Mouse (Mus musculus): ENCODE data around the gene Zfp981.
"Not testable (repeated sequence)": the region's sequence is repeated elsewhere in the genome, so short reads cannot be mapped to it uniquely, and the experiment has no call there.

The Zfp981 gene

GRCm38 (mm10) chr4:146486753-146487152, 15.1 kb upstream of the Zfp981 start:
- not testable (repeated sequence) for DNase-seq

GRCm38 (mm10) chr4:146489196-146489595, 12.6 kb upstream of the Zfp981 start:
- DNase-seq, result not testable (repeated sequence)

GRCm38 (mm10) chr4:146491993-146492392, 9.8 kb upstream of the Zfp981 start:
- DNase-seq, result not testable (repeated sequence)

GRCm38 (mm10) chr4:146492439-146492838, 9.4 kb upstream of the Zfp981 start:
- DNase-seq, result no peak

GRCm38 (mm10) chr4:146492851-146493250, 9.0 kb upstream of the Zfp981 start:
- DNase-seq, result no peak

GRCm38 (mm10) chr4:146493319-146493907, 8.4 kb upstream of the Zfp981 start:
- DNase-seq, result not testable (repeated sequence)

- DNase-seq, result no peak
These were observed 6.8 kb upstream of the Zfp981 start for GRCm38 (mm10) chr4:146494980-146495379.

- not testable (repeated sequence) for DNase-seq
These were observed 4.0 kb upstream of the Zfp981 start for GRCm38 (mm10) chr4:146497695-146498275.

- DNase-seq, result not testable (repeated sequence)
These were observed 7.2 kb downstream of the Zfp981 start for GRCm38 (mm10) chr4:146509029-146509428.

GRCm38 (mm10) chr4:146511871-146512270, 10.0 kb downstream of the Zfp981 start:
- not testable (repeated sequence) for DNase-seq

GRCm38 (mm10) chr4:146516474-146516873, 14.6 kb downstream of the Zfp981 start:
- DNase-seq, result no peak

GRCm38 (mm10) chr4:146517150-146517549, 15.3 kb downstream of the Zfp981 start:
- not testable (repeated sequence) for DNase-seq

- DNase-seq, result no peak
These were observed 18.9 kb downstream of the Zfp981 start for GRCm38 (mm10) chr4:146520723-146521122.

GRCm38 (mm10) chr4:146534574-146534973, 32.7 kb downstream of the Zfp981 start:
- DNase-seq, result no peak

- no peak for DNase-seq
These were observed 34.1 kb downstream of the Zfp981 start for GRCm38 (mm10) chr4:146535883-146536282.

- DNase-seq, result not testable (repeated sequence)
These were observed 78.4 kb downstream of the Zfp981 start for GRCm38 (mm10) chr4:146579905-146580873.

Data from cerebellum, postnatal 36 days (tissue).